Mouse (Mus musculus) midbrain, embryonic 13.5 days (tissue): Measurements from ENCODE around the gene Mcub. TPM values are rescaled to one million over a fixed set of nuclear protein-coding genes. Genes with fewer than 3 reads are reported as not detected.

ENCODE experiments used
- ATAC-seq: fragments of 200-750 bp; cut with Nextera tagmentation; 2 replicates; pipeline ENCODE4 v1.8.0; 2017; ENCODE audit warnings: mild to moderate bottlenecking, moderate TSS enrichment, moderate library complexity
- H3K27ac ChIP-seq: fragments of 300-500 bp; sonication (generic); 2 replicates; pipeline ENCODE4 v1.5.1; 2015; ENCODE audit warnings: inconsistent platforms, mild to moderate bottlenecking, moderate library complexity
- H3K27me3 ChIP-seq: fragments of 300-500 bp; sonication (generic); 2 replicates; pipeline ENCODE4 v1.6.1; 2015; ENCODE audit warnings: mild to moderate bottlenecking, inconsistent platforms
- H3K36me3 ChIP-seq: fragments of 300-500 bp; sonication (generic); 2 replicates; pipeline ENCODE4 v1.6.1; 2015; ENCODE audit warnings: mild to moderate bottlenecking, inconsistent platforms
- H3K4me1 ChIP-seq: fragments of 300-500 bp; sonication (generic); replicated peaks from 2 replicates; pipeline ENCODE4 v1.6.1; 2015; ENCODE audit warnings: inconsistent platforms
- H3K4me2 ChIP-seq: fragments of 300-500 bp; sonication (generic); replicated peaks from 2 replicates; pipeline ENCODE4 v1.6.1; 2015; ENCODE audit warnings: moderate library complexity, mild to moderate bottlenecking, inconsistent platforms
- H3K4me3 ChIP-seq: fragments of 300-500 bp; sonication (generic); replicated peaks from 2 replicates; pipeline ENCODE4 v1.5.1; 2015; ENCODE audit warnings: mild to moderate bottlenecking, inconsistent platforms
- H3K9ac ChIP-seq: fragments of 300-500 bp; sonication (generic); replicated peaks from 2 replicates; pipeline ENCODE4 v1.6.1; 2015; ENCODE audit warnings: mild to moderate bottlenecking, inconsistent platforms
- H3K9me3 ChIP-seq: fragments of 300-500 bp; sonication (generic); 2 replicates; pipeline ENCODE4 v1.6.1; 2016; ENCODE audit warnings: mild to moderate bottlenecking, inconsistent platforms
- WGBS: fragments of 180-500 bp; shearing (Covaris S2); methylation state at CpG from one replicate; pipeline ENCODE4 v1.1.7; 2015; 5-methylcytosine and 5-hydroxymethylcytosine counted together
- polyA plus RNA-seq: library from polyadenylated mRNA; unstranded; fragments of >200 nt; fragmentation: Nextera tagmentation; extraction: Ambion mirVana; gene quantifications from 2 replicates; pipeline ENCODE4 v1.2.1, GENCODE M21; 2015

Mcub gene
- polyA plus RNA-seq, 1 experiment from 2014 or later = 3.9 TPM

DNA sequence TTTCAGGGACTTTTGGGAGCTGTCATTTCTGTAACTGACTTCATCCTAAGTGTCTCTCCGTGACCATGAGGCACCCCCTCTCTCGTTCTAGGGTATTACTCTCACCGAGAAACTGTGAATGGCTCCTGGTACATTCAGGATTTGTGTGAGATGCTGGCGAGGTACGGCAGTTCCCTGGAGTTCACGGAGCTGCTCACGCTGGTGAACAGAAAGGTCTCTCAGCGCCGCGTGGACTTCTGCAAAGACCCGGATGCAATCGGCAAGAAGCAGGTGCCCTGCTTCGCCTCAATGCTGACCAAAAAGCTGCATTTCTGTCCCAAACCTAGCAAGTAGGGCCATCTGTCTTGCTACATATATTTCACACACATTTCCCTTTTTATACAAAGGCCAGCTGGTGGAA, 56.8 kb downstream of the Mcub start:
- Histone ChIP-seq H3K27ac (no peak overlapping the region), H3K36me3 (peaks cover 39% of the 10 kb centered on the region), H3K9me3 (no peaks in the 10 kb centered on the region), H3K4me2 (no peak overlapping the region), H3K9ac (no peak overlapping the region), H3K27me3 (no peaks in the 10 kb centered on the region), H3K4me3 (no peak overlapping the region), H3K4me1 (0 out of 2 replicates have a peak, but pooled peaks cover under 1% of the 10 kb centered on the region)
- no peak for ATAC-seq
- WGBS = 94% methylated on average over 13 of the region's 13 CpGs

DNA sequence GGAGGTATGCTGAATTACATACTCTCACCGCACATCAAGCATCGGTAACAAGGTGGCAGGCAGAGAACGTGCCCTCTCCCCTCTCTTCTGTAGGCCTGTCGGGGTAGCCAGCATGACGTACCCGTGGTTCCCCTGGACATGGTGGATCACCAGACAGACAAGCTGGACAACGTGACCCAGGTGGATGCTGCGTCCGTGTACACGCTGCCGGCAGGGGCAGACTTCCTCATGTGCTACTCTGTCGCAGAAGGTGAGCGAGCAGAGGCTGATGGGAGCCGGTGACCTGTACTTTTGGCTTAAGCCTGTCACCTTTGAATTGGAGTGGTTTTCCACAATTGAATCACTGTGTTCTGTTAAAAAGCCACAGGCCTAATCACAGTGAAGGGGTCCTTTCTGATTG, 58.0 kb downstream of the Mcub start:
- Histone ChIP-seq H3K36me3 (peaks cover 39% of the 10 kb centered on the region), H3K9me3 (no peaks in the 10 kb centered on the region), H3K9ac (no peak overlapping the region), H3K4me1 (no peaks in the 10 kb centered on the region), H3K4me2 (no peak overlapping the region), H3K4me3 (no peak overlapping the region), H3K27me3 (no peaks in the 10 kb centered on the region), H3K27ac (no peak overlapping the region)
- no peak for ATAC-seq
- WGBS = 93% methylated on average over 14 of the region's 14 CpGs

DNA sequence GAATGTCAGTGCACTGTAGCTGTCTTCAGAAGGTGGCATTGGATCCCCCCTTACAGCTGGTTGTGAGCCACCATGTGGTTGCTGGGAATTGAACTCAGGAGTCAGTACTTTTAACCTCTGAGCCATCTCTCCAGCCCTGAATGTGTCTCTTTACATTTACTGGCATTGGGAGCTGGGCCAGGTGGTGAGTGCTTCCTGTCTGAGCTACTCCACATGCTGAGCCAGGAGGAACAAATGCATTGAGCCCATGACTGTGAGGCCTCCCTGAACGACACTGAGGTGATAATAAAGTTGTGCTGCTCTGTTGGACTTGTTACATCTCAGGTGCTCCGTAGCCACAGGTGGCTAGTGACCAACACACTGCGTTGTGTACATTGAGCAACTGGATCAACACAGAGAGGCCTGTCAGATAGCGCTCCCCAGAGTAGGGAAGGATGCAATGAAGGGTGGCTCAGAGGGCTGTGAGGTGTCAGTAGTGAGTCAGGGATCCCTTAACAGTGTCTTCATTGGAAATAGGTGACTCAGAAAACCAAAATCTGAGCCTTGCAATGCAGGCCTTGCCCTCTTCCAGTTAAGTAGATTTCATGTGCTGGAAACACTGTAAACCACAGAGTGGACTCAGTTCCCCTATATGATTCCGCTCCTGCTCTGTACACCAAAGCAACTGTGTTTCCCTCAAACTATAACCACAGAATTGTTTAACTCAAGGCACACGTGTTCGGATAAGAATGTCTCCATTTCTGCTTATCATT, 65.4 kb downstream of the Mcub start:
- no peak overlapping the region for H3K9ac ChIP-seq
- ATAC-seq = no peak
- no peak overlapping the region for H3K27ac ChIP-seq
- peaks cover 15% of the 10 kb centered on the region for H3K36me3 ChIP-seq
- no peak overlapping the region for H3K4me2 ChIP-seq
- no peaks in the 10 kb centered on the region for H3K9me3 ChIP-seq
- H3K4me3 ChIP-seq = no peak overlapping the region
- peaks cover 18% of the 10 kb centered on the region for H3K4me1 ChIP-seq
- whole genome bisulfite sequencing = 91% methylated on average over 7 of the region's 7 CpGs
- H3K27me3 ChIP-seq = no peaks in the 10 kb centered on the region

DNA sequence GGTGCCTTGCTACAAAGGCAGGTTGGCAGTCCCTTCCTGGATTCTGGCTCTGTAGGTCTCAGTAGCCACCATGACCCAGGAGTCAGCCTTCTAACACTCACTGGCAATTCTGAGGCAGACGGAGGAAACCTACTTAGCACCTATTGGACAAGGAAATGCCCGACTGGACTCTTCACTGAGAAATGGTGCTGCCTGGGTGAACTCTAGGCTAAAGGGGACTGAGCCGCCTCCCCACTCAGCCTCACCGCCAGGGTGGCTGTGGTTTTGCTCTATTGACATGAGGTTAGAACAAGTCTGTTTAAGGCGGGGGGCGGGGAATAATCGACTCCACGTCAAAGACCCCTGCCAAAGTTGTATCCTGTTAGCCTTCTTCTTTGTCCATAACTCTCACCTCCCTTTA, 66.1 kb downstream of the Mcub start:
- peaks cover 18% of the 10 kb centered on the region for H3K4me1 ChIP-seq
- H3K9ac ChIP-seq = no peak overlapping the region
- no peak for ATAC-seq
- 91% methylated on average over 8 of the region's 8 CpGs for WGBS
- peaks cover 8% of the 10 kb centered on the region for H3K36me3 ChIP-seq
- H3K4me2 ChIP-seq = no peak overlapping the region
- H3K4me3 ChIP-seq = no peak overlapping the region
- no peaks in the 10 kb centered on the region for H3K27me3 ChIP-seq
- no peaks in the 10 kb centered on the region for H3K9me3 ChIP-seq
- no peak overlapping the region for H3K27ac ChIP-seq

DNA sequence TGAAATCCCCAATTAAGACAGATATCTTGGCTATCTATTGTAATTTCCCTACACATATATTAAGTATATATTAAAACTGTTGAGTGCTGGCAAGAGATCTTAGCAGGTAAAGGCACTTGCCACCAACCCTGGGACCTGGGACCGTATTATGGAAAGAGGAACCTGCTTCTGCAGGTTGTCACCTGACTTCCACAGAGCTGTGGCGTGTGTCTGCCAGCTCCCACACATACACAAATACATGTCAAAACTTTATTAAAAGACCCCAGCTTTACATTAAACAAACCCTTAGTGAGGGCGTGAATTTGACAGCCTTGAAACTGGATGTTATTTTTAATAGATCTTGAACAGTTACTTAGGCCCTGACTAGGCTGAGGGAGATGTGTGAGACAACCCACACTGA, 66.6 kb downstream of the Mcub start:
- Histone ChIP-seq H3K4me1 (peaks cover 18% of the 10 kb centered on the region), H3K4me3 (no peak overlapping the region), H3K9me3 (no peaks in the 10 kb centered on the region), H3K27me3 (no peaks in the 10 kb centered on the region), H3K36me3 (peaks cover 3% of the 10 kb centered on the region; the same call in 1 of the 2 replicates), H3K9ac (no peak overlapping the region), H3K27ac (no peak overlapping the region), H3K4me2 (no peak overlapping the region)
- WGBS = 94% methylated on average over 3 of the region's 3 CpGs
- no peak for ATAC-seq

DNA sequence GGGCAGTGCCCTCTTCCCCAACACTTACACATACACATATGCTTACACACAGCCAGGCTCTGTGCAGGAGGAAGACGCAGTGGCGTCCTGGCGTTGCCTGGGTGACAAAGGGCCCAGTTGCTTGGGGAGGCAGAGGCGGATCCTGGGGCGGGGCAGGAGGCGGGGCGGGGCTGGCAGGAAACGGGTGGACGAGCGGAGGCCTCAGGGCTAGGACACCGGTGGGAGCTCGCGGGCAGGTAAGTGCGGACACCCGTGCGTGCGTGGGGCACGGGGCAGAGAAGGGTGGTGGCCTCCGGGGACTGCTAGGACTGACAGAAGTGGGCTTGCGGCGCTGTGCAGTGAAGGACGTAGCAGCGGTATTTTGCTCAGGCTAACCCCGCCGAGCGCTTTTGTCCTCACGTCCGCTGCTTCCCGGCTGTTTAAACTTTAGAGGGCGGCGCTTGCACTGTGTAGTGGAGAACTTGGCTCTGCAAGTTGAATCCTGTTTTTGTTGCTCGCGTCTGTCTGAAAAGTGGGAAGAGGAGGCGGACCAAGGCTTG, 68.7 kb downstream of the Mcub start, which contains the start of gene Casp6:
TSS of gene Casp6 (plus strand) at position 155 of the 539 bp plus-strand sequence.
- peak; percentile 96 for ATAC-seq
- peak within 1 kb of the TSS; percentile 62 for H3K4me3 ChIP-seq
- no peaks in the 10 kb centered on the region for H3K9me3 ChIP-seq
- no peaks in the 10 kb centered on the region for H3K27me3 ChIP-seq
- WGBS = under 1% methylated on average over 34 of the region's 34 CpGs
- no peak within 1 kb of the TSS for H3K27ac ChIP-seq
- H3K4me1 ChIP-seq = peaks cover 18% of the 10 kb centered on the region
- peak within 1 kb of the TSS; percentile 63 for H3K9ac ChIP-seq
- H3K4me2 ChIP-seq = peak within 1 kb of the TSS; percentile 74
- peaks cover 3% of the 10 kb centered on the region; the same call in 1 of the 2 replicates for H3K36me3 ChIP-seq

DNA sequence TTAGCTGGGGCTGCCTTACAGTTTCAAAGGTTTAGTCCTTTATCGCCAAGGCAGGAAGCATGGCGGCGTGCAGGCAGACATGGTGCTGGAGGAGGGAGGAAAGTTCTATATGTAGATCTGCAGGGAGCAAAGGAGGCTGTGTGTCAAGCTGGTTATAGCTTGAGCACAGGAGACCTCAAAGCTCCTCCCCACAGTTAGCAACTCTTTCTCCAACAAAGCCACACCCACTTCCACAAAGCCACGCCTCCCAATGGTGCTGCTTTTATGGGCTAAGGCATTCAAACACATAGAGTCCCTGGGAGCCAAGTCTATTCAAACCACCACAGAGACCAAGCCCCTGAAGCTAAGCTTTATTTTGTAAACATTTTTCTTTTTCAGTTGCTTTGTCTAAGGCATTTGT, 71.1 kb downstream of the Mcub start:
- Histone ChIP-seq H3K9ac (no peak overlapping the region), H3K9me3 (no peaks in the 10 kb centered on the region), H3K27ac (no peak overlapping the region), H3K36me3 (0 out of 2 replicates have a peak, but pooled peaks cover 4% of the 10 kb centered on the region), H3K27me3 (no peaks in the 10 kb centered on the region), H3K4me2 (no peak overlapping the region), H3K4me1 (peaks cover 18% of the 10 kb centered on the region), H3K4me3 (no peak overlapping the region)
- 67% methylated on average over 4 of the region's 4 CpGs for WGBS
- no peak for ATAC-seq

DNA sequence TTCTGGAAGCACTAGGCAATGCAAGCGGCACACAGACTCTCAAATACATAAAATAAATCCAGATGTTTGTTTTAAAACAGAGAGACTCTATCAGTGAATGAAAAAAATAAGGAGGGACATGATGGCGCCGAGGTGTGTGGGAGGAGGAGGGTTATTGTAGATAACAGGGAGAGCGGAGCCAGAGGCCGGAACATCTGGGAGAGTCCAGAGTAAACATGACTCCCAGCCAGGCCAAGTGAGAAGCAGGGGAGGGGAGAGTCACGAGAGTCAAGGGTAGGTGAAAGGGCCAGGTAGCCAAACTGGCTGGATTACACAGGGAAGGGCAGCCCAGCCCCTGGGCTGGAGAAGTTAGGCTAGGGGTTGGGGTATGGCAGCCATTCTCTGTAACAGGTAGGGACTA, 73.4 kb downstream of the Mcub start:
- Histone ChIP-seq H3K27me3 (no peaks in the 10 kb centered on the region), H3K9me3 (no peaks in the 10 kb centered on the region), H3K9ac (no peak overlapping the region), H3K4me2 (no peak overlapping the region), H3K4me1 (peaks cover 6% of the 10 kb centered on the region), H3K36me3 (peaks cover 16% of the 10 kb centered on the region), H3K4me3 (no peak overlapping the region), H3K27ac (no peak overlapping the region)
- no peak for ATAC-seq
- WGBS = 92% methylated on average over 6 of the region's 6 CpGs

DNA sequence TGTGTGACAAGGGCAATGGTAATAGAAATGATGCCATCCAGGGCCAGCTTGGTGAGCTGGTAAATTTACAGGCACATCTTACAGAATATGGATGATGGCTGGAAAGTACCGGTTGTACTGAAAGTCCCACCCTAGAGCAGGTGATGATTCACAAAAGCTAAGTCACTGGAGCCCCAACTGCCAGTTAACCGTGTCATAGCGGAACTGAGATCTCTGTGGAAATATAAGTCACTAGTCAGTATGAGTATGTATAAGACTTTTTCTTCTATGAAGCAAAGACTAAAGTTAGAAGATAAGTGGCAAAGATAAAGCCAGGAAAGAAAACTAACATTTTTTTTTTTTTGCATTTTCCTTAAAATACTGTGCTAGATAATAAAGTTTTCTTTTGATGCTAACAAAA, 76.9 kb downstream of the Mcub start:
- no peak for ATAC-seq
- H3K4me3 ChIP-seq = no peak overlapping the region
- no peaks in the 10 kb centered on the region for H3K27me3 ChIP-seq
- H3K36me3 ChIP-seq = peaks cover 28% of the 10 kb centered on the region
- no peak overlapping the region for H3K9ac ChIP-seq
- H3K4me1 ChIP-seq = no peaks in the 10 kb centered on the region
- H3K4me2 ChIP-seq = no peak overlapping the region
- WGBS = 94% methylated on average over 3 of the region's 3 CpGs
- no peak overlapping the region for H3K27ac ChIP-seq
- H3K9me3 ChIP-seq = no peaks in the 10 kb centered on the region

DNA sequence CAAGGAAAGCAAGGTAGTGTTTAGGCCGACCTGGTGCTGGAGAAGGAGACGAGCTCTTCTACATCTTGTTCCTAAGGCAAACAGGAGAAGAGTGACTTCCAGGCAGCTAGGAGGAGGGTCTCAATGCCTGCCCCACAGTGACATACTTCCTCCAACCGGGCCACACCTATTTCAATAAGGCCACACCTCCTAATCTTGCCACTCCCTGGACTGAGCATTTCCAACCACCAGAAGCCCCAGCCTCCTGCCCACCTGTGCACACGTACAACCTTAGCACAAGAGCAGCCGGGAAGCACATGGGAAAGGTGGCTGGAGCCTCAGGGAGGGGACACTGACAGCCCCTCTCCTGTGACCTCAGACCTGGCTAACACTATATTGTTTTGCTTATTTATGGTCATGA, 78.0 kb downstream of the Mcub start:
- H3K27ac ChIP-seq = no peak overlapping the region
- H3K9ac ChIP-seq = no peak overlapping the region
- H3K36me3 ChIP-seq = peaks cover 28% of the 10 kb centered on the region
- no peaks in the 10 kb centered on the region for H3K9me3 ChIP-seq
- H3K4me2 ChIP-seq = no peak overlapping the region
- H3K27me3 ChIP-seq = no peaks in the 10 kb centered on the region
- ATAC-seq = no peak
- H3K4me1 ChIP-seq = no peaks in the 10 kb centered on the region
- H3K4me3 ChIP-seq = no peak overlapping the region
- 92% methylated on average over 5 of the region's 5 CpGs for WGBS

DNA sequence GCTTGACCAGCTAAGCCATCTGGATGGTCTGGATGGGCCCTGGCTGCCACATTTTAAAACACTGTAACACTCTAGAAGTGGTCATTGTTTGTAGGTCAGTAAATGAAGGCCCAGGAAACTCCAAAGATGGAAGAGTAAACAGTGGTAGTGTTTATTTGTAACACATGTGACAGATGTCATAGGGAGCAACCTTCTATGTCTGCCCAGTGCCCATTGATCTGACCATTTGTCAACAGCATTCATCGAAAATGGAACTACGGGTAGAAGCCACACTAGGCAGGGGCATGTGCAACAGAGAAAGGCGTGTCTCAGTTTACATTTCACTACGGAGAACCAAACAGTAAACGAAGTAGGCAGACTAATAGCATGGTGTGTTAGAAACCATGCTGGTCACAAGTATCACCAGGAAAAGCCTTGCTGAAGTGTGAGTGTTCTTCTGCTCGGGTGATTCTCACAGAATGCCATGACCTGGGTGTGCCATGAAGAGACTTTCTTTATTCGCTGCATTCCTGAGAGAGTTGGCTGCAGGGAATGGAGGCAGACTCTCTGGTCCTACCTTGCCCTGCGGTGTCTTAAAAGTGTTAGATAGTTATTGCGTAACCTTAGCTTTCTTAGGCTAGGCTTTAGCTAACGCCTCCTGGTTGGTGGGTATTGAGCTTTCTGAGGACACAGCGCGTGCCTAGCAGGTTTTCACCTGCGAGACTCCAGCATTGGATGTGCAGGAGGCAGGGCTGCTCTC, 82.1 kb downstream of the Mcub start:
- 90% methylated on average over 13 of the region's 13 CpGs for WGBS
- Histone ChIP-seq H3K27ac (no peak overlapping the region), H3K36me3 (peaks cover 24% of the 10 kb centered on the region), H3K4me1 (no peaks in the 10 kb centered on the region), H3K4me2 (no peak overlapping the region), H3K27me3 (no peaks in the 10 kb centered on the region), H3K4me3 (no peak overlapping the region), H3K9me3 (no peaks in the 10 kb centered on the region), H3K9ac (no peak overlapping the region)
- no peak for ATAC-seq

DNA sequence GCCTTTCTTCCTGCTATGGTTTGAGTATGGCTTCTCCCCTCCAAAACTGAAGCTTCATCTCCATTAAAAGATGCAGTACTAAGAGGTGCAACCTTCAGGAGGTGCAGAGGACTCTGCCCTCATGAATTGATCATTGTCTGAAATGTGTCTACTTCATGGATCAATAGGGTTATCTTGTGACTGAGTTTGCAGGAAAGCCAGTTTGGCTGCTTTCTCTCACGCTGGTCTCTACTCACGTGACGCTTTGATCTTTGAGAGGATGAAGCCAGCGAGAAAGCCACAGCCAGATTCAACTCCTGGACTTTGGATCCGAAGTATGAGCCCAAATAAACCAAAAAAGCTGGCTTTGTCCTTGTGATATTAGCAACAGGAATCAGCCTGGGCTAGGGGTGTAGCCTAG, 83.6 kb downstream of the Mcub start:
- H3K9me3 ChIP-seq = no peaks in the 10 kb centered on the region
- no peak overlapping the region for H3K4me3 ChIP-seq
- ATAC-seq = no peak
- no peak overlapping the region for H3K9ac ChIP-seq
- no peak overlapping the region for H3K27ac ChIP-seq
- no peaks in the 10 kb centered on the region for H3K4me1 ChIP-seq
- 78% methylated on average over 5 of the region's 5 CpGs for WGBS
- no peak overlapping the region for H3K4me2 ChIP-seq
- no peaks in the 10 kb centered on the region for H3K27me3 ChIP-seq
- peaks cover 13% of the 10 kb centered on the region; the same call in 1 of the 2 replicates for H3K36me3 ChIP-seq
